Mouse (Mus musculus) layer of hippocampus, postnatal 25 days (tissue): ENCODE data around the gene Cyb561d2. TPM values are rescaled to one million over a fixed set of nuclear protein-coding genes. Genes with fewer than 3 reads are reported as not detected.

Source experiments
- total RNA-seq, 2 experiments: library from RNA; stranded (reverse); gene quantifications; 2 replicates each; pipeline ENCODE4 v1.2.3; 2021

Gene Cyb561d2
- total RNA-seq, 2 experiments from 2014 or later: 16.4 to 18.5 TPM

Other genes starting within 250 kb of the Cyb561d2 start
- gene Cish, start 246.2 kb downstream of the Cyb561d2 start, total RNA-seq: 1 to 10 TPM; 2.6 to 2.8 TPM
- 10 to 100 TPM; 16.5 to 18.2 TPM for gene Hemk1, start 203.8 kb downstream of the Cyb561d2 start, total RNA-seq
- 1 to 10 TPM; 2.1 to 2.3 TPM for gene 6430571L13Rik, start 201.6 kb downstream of the Cyb561d2 start, total RNA-seq
- gene Cacna2d2, start 142.6 kb downstream of the Cyb561d2 start, total RNA-seq: 10 to 100 TPM; 16.8 to 21.2 TPM
- gene Tmem115, start 8.2 kb downstream of the Cyb561d2 start, total RNA-seq: 10 to 100 TPM; 38.1 to 41.0 TPM
- gene Nprl2, start within 50 bp of the Cyb561d2 start, total RNA-seq: 10 to 100 TPM; 42.4 to 44.9 TPM
- 1 to 10 TPM; 4.7 to 5.2 TPM for gene Zmynd10, start 5.1 kb upstream of the Cyb561d2 start, total RNA-seq
- gene Rassf1, start 9.4 kb upstream of the Cyb561d2 start, total RNA-seq: 10 to 100 TPM; 16.1 to 16.3 TPM
- 10 to 100 TPM; 71.1 to 76.0 TPM for gene Tusc2, start 21.1 kb upstream of the Cyb561d2 start, total RNA-seq
- gene Hyal2, start 25.8 kb upstream of the Cyb561d2 start, total RNA-seq: 10 to 100 TPM; 13.2 to 17.8 TPM
- gene Hyal1, start 34.7 kb upstream of the Cyb561d2 start, total RNA-seq: 1 to 10 TPM; 6.4 to 8.0 TPM
- 10 to 100 TPM; 11.3 to 13.3 TPM for gene Naa80, start 36.7 kb upstream of the Cyb561d2 start, total RNA-seq
- 1 to 10 TPM; 1.4 to 1.9 TPM for gene Hyal3, start 38.6 kb upstream of the Cyb561d2 start, total RNA-seq
- gene Ifrd2, start 45.4 kb upstream of the Cyb561d2 start, total RNA-seq: 10 to 100 TPM; 11.8 to 16.8 TPM
- gene Sema3b, start 67.0 kb upstream of the Cyb561d2 start, total RNA-seq: 1 to 10 TPM; 2.2 to 2.7 TPM
- gene Gnai2, start 93.2 kb upstream of the Cyb561d2 start, total RNA-seq: 100 to 1,000 TPM; 208 to 223 TPM
- 10 to 100 TPM; 57.8 to 66.2 TPM for gene Slc38a3, start 127.3 kb upstream of the Cyb561d2 start, total RNA-seq
- gene Gnat1, start 137.5 kb upstream of the Cyb561d2 start, total RNA-seq: not detected
- 1 to 10 TPM; 2.9 to 4.2 TPM for gene Sema3f, start 168.3 kb upstream of the Cyb561d2 start, total RNA-seq
- gene Rbm5, start 228.8 kb upstream of the Cyb561d2 start, total RNA-seq: 100 to 1,000 TPM; 117 to 159 TPM